Mouse (Mus musculus): ENCODE measurements at regions not wholly inside any gene's neighbourhood (a gene's known extent, or its start where the extent isn't known, plus 50 kb on each side); places are given as distances from the start of the nearest gene placed in this dataset.

DNA sequence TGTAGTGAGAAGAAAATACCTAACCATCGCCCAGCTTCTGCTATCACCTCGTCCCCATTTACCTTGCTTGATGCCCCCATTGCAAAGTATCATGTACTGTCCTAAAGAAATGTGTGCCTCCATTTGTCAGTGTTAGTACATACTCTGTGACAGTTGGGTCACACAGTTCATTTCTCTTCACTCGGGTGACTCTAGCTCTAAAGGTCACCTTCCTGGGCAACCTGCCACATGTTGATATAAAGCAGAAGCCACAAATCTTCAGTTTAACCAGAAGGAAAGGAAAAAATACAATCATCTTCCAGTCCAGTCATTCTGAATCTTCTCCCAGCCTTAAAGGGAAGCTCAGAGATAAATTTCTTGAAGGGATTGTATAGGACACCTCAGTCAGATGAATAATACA, 263.5 kb upstream of the Cblb start:
- Histone ChIP-seq H3K36me3 (replicated peaks; ENCODE audit: control insufficient read depth, insufficient read depth, low read length) (no peaks in the 10 kb centered on the region), H3K27ac (ENCODE audit: low read depth) (no peak overlapping the region), H3K9me3 (replicated peaks; ENCODE audit: control insufficient read depth, low read length) (no peaks in the 10 kb centered on the region), H3K9ac (replicated peaks; ENCODE audit: low read depth, low read length) (no peak overlapping the region), H3K4me3 (ENCODE audit: low read depth, low read length) (no peak overlapping the region), H3K4me1 (ENCODE audit: control insufficient read depth, insufficient read depth) (peaks cover 5% of the 10 kb centered on the region; the same call in 1 of the 2 replicates), H3K27me3 (ENCODE audit: control insufficient read depth, insufficient read depth, low read length) (no peaks in the 10 kb centered on the region), H3K4me2 (ENCODE audit: low read depth, low read length) (no peak overlapping the region)
- 48% methylated on average over 3 of the region's 3 CpGs for WGBS
- no peak for ATAC-seq (ENCODE audit: insufficient read depth, low read depth)
- TF ChIP-seq CTCF (IDR thresholded peaks at IDR 0.05; ENCODE audit: low read depth) = no peak
- TF ChIP-seq EP300 (IDR thresholded peaks at IDR 0.05; ENCODE audit: low read depth) = no peak
- no peak for DNase-seq (ENCODE audit: low spot score)

DNA sequence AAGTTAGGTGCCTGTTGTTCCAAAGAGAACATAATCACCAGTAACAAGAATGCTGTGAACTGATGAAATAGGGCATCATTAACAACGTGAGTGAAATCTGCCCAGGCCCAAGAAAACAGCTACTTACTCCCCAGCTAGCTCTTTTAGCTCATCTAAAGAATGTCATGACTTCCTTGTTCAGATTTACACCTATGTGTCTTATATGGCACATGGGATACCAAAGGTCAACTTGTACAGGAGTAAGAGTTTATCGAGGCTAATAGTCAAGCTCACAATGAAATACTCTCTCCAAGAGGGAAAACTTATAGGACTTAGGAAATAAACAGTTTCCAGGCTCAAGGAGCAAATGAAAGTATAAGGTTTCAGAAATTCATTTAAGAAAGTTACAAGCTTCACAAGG, 252.1 kb upstream of the Cblb start:
- TF ChIP-seq CTCF (IDR thresholded peaks at IDR 0.05; ENCODE audit: low read depth) (no peak), EP300 (IDR thresholded peaks at IDR 0.05; ENCODE audit: low read depth) (no peak)
- Histone ChIP-seq H3K9me3 (replicated peaks; ENCODE audit: control insufficient read depth, low read length) (no peaks in the 10 kb centered on the region), H3K9ac (replicated peaks; ENCODE audit: low read depth, low read length) (no peak overlapping the region), H3K4me3 (ENCODE audit: low read depth, low read length) (no peak overlapping the region), H3K27ac (ENCODE audit: low read depth) (no peak overlapping the region), H3K36me3 (replicated peaks; ENCODE audit: control insufficient read depth, insufficient read depth, low read length) (no peaks in the 10 kb centered on the region), H3K27me3 (ENCODE audit: control insufficient read depth, insufficient read depth, low read length) (no peaks in the 10 kb centered on the region), H3K4me2 (ENCODE audit: low read depth, low read length) (no peak overlapping the region), H3K4me1 (ENCODE audit: control insufficient read depth, insufficient read depth) (no peaks in the 10 kb centered on the region)
- ATAC-seq (ENCODE audit: insufficient read depth, low read depth) = no peak
- 87% methylated on average over 2 of the region's 2 CpGs for WGBS
- no peak for DNase-seq (ENCODE audit: low spot score)

DNA sequence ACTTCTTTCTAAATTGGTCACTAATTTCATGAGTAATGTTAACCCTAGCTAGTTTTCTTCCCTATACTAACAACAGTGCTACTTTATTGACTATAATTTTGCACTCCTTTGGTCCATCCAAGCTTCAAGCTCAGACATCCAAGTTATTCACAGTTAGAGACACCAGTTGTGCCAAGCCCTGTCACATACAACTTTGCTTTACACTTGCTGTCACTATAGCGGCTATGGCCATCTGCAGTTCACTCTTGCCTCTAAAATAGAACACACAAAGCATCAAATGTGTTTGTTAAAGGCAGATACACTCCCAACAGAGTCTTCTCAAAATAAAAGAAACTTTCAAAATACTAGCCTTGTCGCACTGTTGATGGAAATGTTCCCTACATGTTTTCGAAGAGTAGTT, 236.0 kb upstream of the Cblb start:
- Histone ChIP-seq H3K4me3 (ENCODE audit: low read depth, low read length) (no peak overlapping the region), H3K9ac (replicated peaks; ENCODE audit: low read depth, low read length) (no peak overlapping the region), H3K9me3 (replicated peaks; ENCODE audit: control insufficient read depth, low read length) (no peaks in the 10 kb centered on the region), H3K27ac (ENCODE audit: low read depth) (no peak overlapping the region), H3K36me3 (replicated peaks; ENCODE audit: control insufficient read depth, insufficient read depth, low read length) (no peaks in the 10 kb centered on the region), H3K27me3 (ENCODE audit: control insufficient read depth, insufficient read depth, low read length) (no peaks in the 10 kb centered on the region), H3K4me2 (ENCODE audit: low read depth, low read length) (no peak overlapping the region), H3K4me1 (ENCODE audit: control insufficient read depth, insufficient read depth) (no peaks in the 10 kb centered on the region)
- TF ChIP-seq EP300 (IDR thresholded peaks at IDR 0.05; ENCODE audit: low read depth) (no peak), CTCF (IDR thresholded peaks at IDR 0.05; ENCODE audit: low read depth) (no peak)
- 87% methylated on average over 3 of the region's 3 CpGs for WGBS
- ATAC-seq (ENCODE audit: insufficient read depth, low read depth) (no peak), DNase-seq (ENCODE audit: low spot score) (no peak)

- Histone ChIP-seq H3K4me3 (ENCODE audit: low read depth, low read length) (no peak overlapping the region), H3K9ac (replicated peaks; ENCODE audit: low read depth, low read length) (no peak overlapping the region), H3K27ac (ENCODE audit: low read depth) (no peak overlapping the region), H3K9me3 (replicated peaks; ENCODE audit: control insufficient read depth, low read length) (no peaks in the 10 kb centered on the region), H3K4me1 (ENCODE audit: control insufficient read depth, insufficient read depth) (0 out of 2 replicates have a peak, but pooled peaks cover 3% of the 10 kb centered on the region), H3K4me2 (ENCODE audit: low read depth, low read length) (no peak overlapping the region), H3K27me3 (ENCODE audit: control insufficient read depth, insufficient read depth, low read length) (no peaks in the 10 kb centered on the region), H3K36me3 (replicated peaks; ENCODE audit: control insufficient read depth, insufficient read depth, low read length) (no peaks in the 10 kb centered on the region)
- 72% methylated on average over 6 of the region's 6 CpGs for WGBS
- no peak for ATAC-seq (ENCODE audit: insufficient read depth, low read depth)
- no peak for TF ChIP-seq EP300 (IDR thresholded peaks at IDR 0.05; ENCODE audit: low read depth)
- no peak for TF ChIP-seq CTCF (IDR thresholded peaks at IDR 0.05; ENCODE audit: low read depth)
- DNase-seq (ENCODE audit: low spot score) = no peak
Observed at GRCm38 (mm10) chr16:51807323-51807722, 223.7 kb upstream of the Cblb start.

GRCm38 (mm10) chr16:51809120-51809519, 221.9 kb upstream of the Cblb start:
- H3K4me1 ChIP-seq (ENCODE audit: control insufficient read depth, insufficient read depth) = 0 out of 2 replicates have a peak, but pooled peaks cover 3% of the 10 kb centered on the region
- no peak for TF ChIP-seq EP300 (IDR thresholded peaks at IDR 0.05; ENCODE audit: low read depth)
- no peak for TF ChIP-seq CTCF (IDR thresholded peaks at IDR 0.05; ENCODE audit: low read depth)
- no peak overlapping the region for H3K4me2 ChIP-seq (ENCODE audit: low read depth, low read length)
- H3K27ac ChIP-seq (ENCODE audit: low read depth) = peak overlapping the region; percentile 54; the same call in 1 of the 2 replicates
- H3K27me3 ChIP-seq (ENCODE audit: control insufficient read depth, insufficient read depth, low read length) = no peaks in the 10 kb centered on the region
- DNase-seq (ENCODE audit: low spot score) (peak; percentile 36), ATAC-seq (ENCODE audit: insufficient read depth, low read depth) (peak; percentile 75)
- H3K36me3 ChIP-seq (replicated peaks; ENCODE audit: control insufficient read depth, insufficient read depth, low read length) = no peaks in the 10 kb centered on the region
- no peak overlapping the region for H3K4me3 ChIP-seq (ENCODE audit: low read depth, low read length)
- H3K9me3 ChIP-seq (replicated peaks; ENCODE audit: control insufficient read depth, low read length) = no peaks in the 10 kb centered on the region
- H3K9ac ChIP-seq (replicated peaks; ENCODE audit: low read depth, low read length) = no peak overlapping the region
- 22% methylated on average over 2 of the region's 2 CpGs for WGBS

DNA sequence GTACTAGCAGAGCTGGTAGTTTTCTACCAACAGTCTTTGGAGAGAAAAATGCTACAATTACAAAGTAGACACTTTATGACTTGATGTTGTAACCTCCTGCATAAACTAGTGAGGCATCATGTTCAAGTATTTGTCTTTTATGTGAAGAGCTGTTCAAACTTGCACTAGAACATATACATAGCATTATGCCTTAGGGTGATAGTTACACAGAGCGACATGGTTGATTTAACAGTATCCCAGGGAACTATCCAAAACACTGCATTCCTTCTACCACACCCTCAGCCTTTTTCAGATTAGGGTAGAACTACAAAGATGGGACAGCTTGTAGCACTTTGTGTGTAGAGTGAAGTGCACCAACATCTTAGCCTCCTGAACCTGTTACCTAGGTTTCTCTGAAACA, 220.0 kb upstream of the Cblb start:
- Histone ChIP-seq H3K9me3 (replicated peaks; ENCODE audit: control insufficient read depth, low read length) (no peaks in the 10 kb centered on the region), H3K36me3 (replicated peaks; ENCODE audit: control insufficient read depth, insufficient read depth, low read length) (no peaks in the 10 kb centered on the region), H3K9ac (replicated peaks; ENCODE audit: low read depth, low read length) (no peak overlapping the region), H3K27ac (ENCODE audit: low read depth) (no peak overlapping the region), H3K4me3 (ENCODE audit: low read depth, low read length) (no peak overlapping the region), H3K4me1 (ENCODE audit: control insufficient read depth, insufficient read depth) (0 out of 2 replicates have a peak, but pooled peaks cover 3% of the 10 kb centered on the region), H3K27me3 (ENCODE audit: control insufficient read depth, insufficient read depth, low read length) (no peaks in the 10 kb centered on the region), H3K4me2 (ENCODE audit: low read depth, low read length) (no peak overlapping the region)
- TF ChIP-seq EP300 (IDR thresholded peaks at IDR 0.05; ENCODE audit: low read depth) (no peak), CTCF (IDR thresholded peaks at IDR 0.05; ENCODE audit: low read depth) (no peak)
- ATAC-seq (ENCODE audit: insufficient read depth, low read depth) (no peak), DNase-seq (ENCODE audit: low spot score) (no peak)
- WGBS = 94% methylated on average over 1 of the region's 1 CpGs
